Mouse (Mus musculus): Measurements from ENCODE around the gene Gbp8.
"Not testable (repeated sequence)": the region's sequence is repeated elsewhere in the genome, so short reads cannot be mapped to it uniquely, and the experiment has no call there.

- TF ChIP-seq EP300 (IDR thresholded peaks at IDR 0.05; ENCODE audit: insufficient read depth, low read depth, low read length); CTCF (IDR thresholded peaks at IDR 0.05; ENCODE audit: low read depth, low read length): not testable (repeated sequence)
Observed at GRCm38 (mm10) chr5:105110271-105110852, 29.0 kb downstream of the Gbp8 start.

All from ES-Bruce4 (cell line).